8 mouse cellular contexts compared by ENCODE assay signal in the genomic region with DNA sequence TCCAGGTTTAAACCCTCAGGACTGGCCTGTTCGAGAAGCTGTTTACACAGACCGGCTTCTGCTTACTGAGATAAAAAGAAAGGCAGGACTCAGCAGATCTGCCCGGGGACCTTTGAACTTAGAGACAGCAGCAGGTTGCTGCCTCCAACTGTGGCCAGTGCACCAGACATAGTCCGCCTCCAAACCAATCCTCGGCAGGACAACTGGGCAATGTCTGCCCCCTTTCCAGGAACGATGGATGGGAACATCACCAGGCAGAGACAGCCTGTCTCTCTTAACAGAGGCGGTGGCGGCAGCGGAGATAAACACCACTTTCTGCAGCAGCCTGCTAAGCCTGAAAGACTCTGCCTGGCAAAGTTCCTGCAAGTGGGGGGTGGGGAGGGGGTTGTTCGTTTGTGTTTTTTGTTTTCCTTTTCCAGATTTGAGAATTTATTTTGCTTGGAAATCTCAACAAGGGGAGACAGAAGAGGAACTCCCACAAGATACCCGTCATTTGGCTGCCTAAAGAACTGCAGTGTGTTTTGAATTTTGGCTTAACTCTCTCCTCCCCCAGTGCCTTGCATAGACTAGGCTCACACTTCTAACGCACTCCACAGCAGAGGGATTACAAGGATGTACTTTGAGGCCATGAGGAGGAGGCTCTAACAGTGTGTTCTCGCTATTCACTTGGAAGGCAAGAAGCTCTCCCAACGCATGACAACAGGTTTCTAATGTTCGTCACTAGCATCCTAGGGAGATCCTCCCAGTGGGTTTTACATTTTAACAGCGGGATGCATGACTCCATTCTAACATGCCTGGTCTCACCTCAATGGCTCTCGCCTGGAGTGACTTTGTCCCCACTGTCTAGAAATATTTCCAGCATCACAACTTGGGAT. TPM values are rescaled to one million over a fixed set of nuclear protein-coding genes. Genes with fewer than 3 reads are reported as not detected.
A peak's percentile ranks its signal among the peaks of the same experiment; 100 is the strongest.
DNase-seq lines count a peak whose midpoint lies in the region; ATAC-seq and TF ChIP-seq lines count a peak whose summit lies in the region.

No protein-coding gene starts in this region.

- peak overlapping the region; percentile 95 for H3K4me2 ChIP-seq in forebrain, embryonic 11.5 days (ENCODE audit: low read depth, low read length, severe bottlenecking)
- peak overlapping the region; percentile 91 for H3K4me2 ChIP-seq in intestine, postnatal 0 days (replicated peaks; ENCODE audit: low read depth)
- H3K4me2 ChIP-seq in liver, embryonic 16.5 days (ENCODE audit: low read depth, low read length), result peak overlapping the region; percentile 87

- H3K27me3 ChIP-seq in cerebellum, adult 2 months (ENCODE audit: control insufficient read depth, insufficient read depth, low read length), result no peaks in the 10 kb centered on the region
- 0 out of 2 replicates have a peak, but pooled peaks cover 2% of the 10 kb centered on the region for H3K27me3 ChIP-seq in E14TG2a.4 (ENCODE audit: insufficient read depth, low read length)
- H3K27me3 ChIP-seq in forebrain, embryonic 11.5 days (ENCODE audit: control insufficient read depth, insufficient read depth, low read length), result no peaks in the 10 kb centered on the region
- H3K27me3 ChIP-seq in intestine, postnatal 0 days (replicated peaks; ENCODE audit: control insufficient read depth, insufficient read depth, low read length), result no peaks in the 10 kb centered on the region
- no peaks in the 10 kb centered on the region for H3K27me3 ChIP-seq in liver, embryonic 16.5 days (ENCODE audit: control insufficient read depth, insufficient read depth, low read depth, low read length)
- H3K27me3 ChIP-seq in spleen, adult 2 months (ENCODE audit: control insufficient read depth, insufficient read depth, low read length), result no peaks in the 10 kb centered on the region

- H3K9ac ChIP-seq in forebrain, embryonic 11.5 days (ENCODE audit: low read length), result no peak overlapping the region; the same call in 1 of the 2 replicates
- H3K9ac ChIP-seq in intestine, postnatal 0 days (ENCODE audit: low read depth, low read length), result peak overlapping the region; percentile 27; the same call in 1 of the 2 replicates
- H3K9ac ChIP-seq in liver, embryonic 16.5 days (ENCODE audit: low read depth, low read length), result peak overlapping the region; percentile 90

- peaks cover 12% of the 10 kb centered on the region; the same call in 1 of the 2 replicates for H3K4me1 ChIP-seq in cerebellum, adult 2 months (ENCODE audit: control insufficient read depth, insufficient read depth, low read length)
- H3K4me1 ChIP-seq in E14TG2a.4 (replicated peaks; ENCODE audit: low read depth, low read length), result peaks cover 56% of the 10 kb centered on the region
- H3K4me1 ChIP-seq in forebrain, embryonic 11.5 days (replicated peaks; ENCODE audit: control insufficient read depth, insufficient read depth, low read length), result peaks cover 10% of the 10 kb centered on the region
- H3K4me1 ChIP-seq in intestine, postnatal 0 days (replicated peaks; ENCODE audit: control insufficient read depth, insufficient read depth, low read length), result peaks cover 9% of the 10 kb centered on the region
- H3K4me1 ChIP-seq in liver, embryonic 16.5 days (ENCODE audit: control insufficient read depth, low read depth, low read length), result peaks cover 41% of the 10 kb centered on the region
- peaks cover 13% of the 10 kb centered on the region; the same call in 1 of the 2 replicates for H3K4me1 ChIP-seq in spleen, adult 2 months (ENCODE audit: control insufficient read depth, insufficient read depth, insufficient read length)

- no peak overlapping the region for H3K27ac ChIP-seq in cerebellum, adult 2 months (ENCODE audit: insufficient read depth, low read length)
- no peak overlapping the region for H3K27ac ChIP-seq in forebrain, embryonic 11.5 days (ENCODE audit: low read depth, low read length)
- H3K27ac ChIP-seq in intestine, postnatal 0 days (ENCODE audit: low read depth, low read length), result peak overlapping the region; percentile 88
- peak overlapping the region; percentile 95 for H3K27ac ChIP-seq in liver, embryonic 16.5 days (ENCODE audit: low read length)
- H3K27ac ChIP-seq in spleen, adult 2 months (ENCODE audit: insufficient read depth, low read length), result peak overlapping the region; percentile 52; the same call in 1 of the 2 replicates

- no peak for TF ChIP-seq CTCF in cerebellum, adult 2 months (IDR thresholded peaks at IDR 0.05; ENCODE audit: borderline replicate concordance, insufficient read depth, low read depth, low read length)
- no peak for TF ChIP-seq CTCF in E14TG2a.4 (conservative IDR thresholded peaks at IDR 0.05; ENCODE audit: low read length)
- TF ChIP-seq CTCF in intestine, postnatal 0 days (IDR thresholded peaks at IDR 0.05; ENCODE audit: low read depth), result no peak
- TF ChIP-seq CTCF in spleen, adult 2 months (IDR thresholded peaks at IDR 0.05; ENCODE audit: extremely low read depth, insufficient read depth, insufficient read length, insufficient replicate concordance), result no peak

- peaks cover 23% of the 10 kb centered on the region for H3K36me3 ChIP-seq in E14TG2a.4 (ENCODE audit: insufficient read depth, low read length)
- H3K36me3 ChIP-seq in forebrain, embryonic 11.5 days (ENCODE audit: control insufficient read depth, insufficient read depth, low read length), result no peaks in the 10 kb centered on the region
- H3K36me3 ChIP-seq in intestine, postnatal 0 days (ENCODE audit: control insufficient read depth, insufficient read depth), result peaks cover 20% of the 10 kb centered on the region
- peaks cover 24% of the 10 kb centered on the region for H3K36me3 ChIP-seq in liver, embryonic 16.5 days (ENCODE audit: control insufficient read depth, insufficient read depth)
- peaks cover 13% of the 10 kb centered on the region for H3K36me3 ChIP-seq in spleen, adult 2 months (ENCODE audit: control insufficient read depth, insufficient read depth, low read length)

- H3K4me3 ChIP-seq in cerebellum, adult 2 months (replicated peaks; ENCODE audit: insufficient read depth, low read depth, low read length), result peak overlapping the region; percentile 95
- peak overlapping the region; percentile 90 for H3K4me3 ChIP-seq in E14TG2a.4 (replicated peaks; ENCODE audit: low read length)
- peak overlapping the region; percentile 67 for H3K4me3 ChIP-seq in forebrain, embryonic 11.5 days (ENCODE audit: low read depth, low read length)
- H3K4me3 ChIP-seq in intestine, postnatal 0 days (ENCODE audit: low read depth, low read length), result peak overlapping the region; percentile 84
- H3K4me3 ChIP-seq in liver, embryonic 16.5 days (ENCODE audit: low read depth, low read length), result peak overlapping the region; percentile 84
- H3K4me3 ChIP-seq in spleen, adult 2 months (ENCODE audit: extremely low read depth, insufficient read depth, insufficient read length), result peak overlapping the region; percentile 77

- WGBS in cerebellum, adult 2 months, result 14% methylated on average over 17 of the region's 17 CpGs
- WGBS in forebrain, embryonic 11.5 days, result 12% methylated on average over 17 of the region's 17 CpGs
- 7% methylated on average over 17 of the region's 17 CpGs for WGBS in intestine, postnatal 0 days
- WGBS in liver, embryonic 16.5 days (ENCODE audit: insufficient replicate concordance), result 6% methylated on average over 17 of the region's 17 CpGs
- 35% methylated on average over 17 of the region's 17 CpGs for WGBS in spleen, adult 2 months

- no peak for TF ChIP-seq POLR2A in cerebellum, adult 2 months (IDR thresholded peaks at IDR 0.05; ENCODE audit: borderline replicate concordance, insufficient read depth, low read length)
- no peak for TF ChIP-seq POLR2A in spleen, adult 2 months (IDR thresholded peaks at IDR 0.05; ENCODE audit: low read depth, low read length)

- no peaks in the 10 kb centered on the region for H3K9me3 ChIP-seq in E14TG2a.4 (ENCODE audit: low read length)
- no peaks in the 10 kb centered on the region for H3K9me3 ChIP-seq in forebrain, embryonic 11.5 days (ENCODE audit: control insufficient read depth, low read length)
- H3K9me3 ChIP-seq in intestine, postnatal 0 days (ENCODE audit: control insufficient read depth), result no peaks in the 10 kb centered on the region
- 0 out of 2 replicates have a peak, but pooled peaks cover 4% of the 10 kb centered on the region for H3K9me3 ChIP-seq in liver, embryonic 16.5 days (replicated peaks; ENCODE audit: control insufficient read depth, low read length)

- DNase-seq in cerebellum, adult 2 months, result peak in 1 of 2 experiments; percentile 37
- DNase-seq in cerebellum, postnatal 36 days, result no peak
- no peak for DNase-seq in forebrain, embryonic 11.5 days (ENCODE audit: low spot score)
- DNase-seq in spleen, adult 2 months (ENCODE audit: low read depth in 1 of 2, low spot score in 2 of 2), result no peak
- DNase-seq in adrenal gland, adult 8-10 months, result no peak

- ATAC-seq in forebrain, embryonic 11.5 days (replicated peaks; ENCODE audit: low FRiP score), result no peak
- ATAC-seq in intestine, postnatal 0 days, result peak; percentile 41
- peak; percentile 36 for ATAC-seq in liver, embryonic 16.5 days (ENCODE audit: low read depth)

RNA-seq across cellular contexts. Expression of a gene that starts 1.5 kb away (rescaled TPM):
- polyA plus RNA-seq in cerebellum, adult 2 months (2012; rRNA removed), result 47.3 and 56.6 TPM in 2 replicates
- 14.5 and 14.6 TPM in 2 replicates for polyA plus RNA-seq in forebrain, embryonic 11.5 days (2014; fragmentation: Nextera tagmentation; extraction: Ambion mirVana)
- 31.5 and 35.6 TPM in 2 replicates for polyA plus RNA-seq in intestine, postnatal 0 days (2015; fragmentation: Nextera tagmentation; extraction: Ambion mirVana)
- 21.5 and 24.2 TPM in 2 replicates for polyA plus RNA-seq in liver, embryonic 16.5 days (2015; fragmentation: Nextera tagmentation; extraction: Ambion mirVana)
- 54.5 and 58.8 TPM in 2 replicates for polyA plus RNA-seq in spleen, adult 2 months (2012; rRNA removed)
- 10 to 100 TPM; 33.9 to 44.5 (median 40.0) TPM for total RNA-seq in adrenal gland, adult 8-10 months (2022)

RNA-seq across cellular contexts. Expression of a gene that starts 1.8 kb away (rescaled TPM):
- 1.8 and 2.0 TPM in 2 replicates for polyA plus RNA-seq in cerebellum, adult 2 months (2012; rRNA removed)
- 1.1 TPM in 2 replicates for polyA plus RNA-seq in forebrain, embryonic 11.5 days (2014; fragmentation: Nextera tagmentation; extraction: Ambion mirVana)
- 0.30 and 0.47 TPM in 2 replicates for polyA plus RNA-seq in intestine, postnatal 0 days (2015; fragmentation: Nextera tagmentation; extraction: Ambion mirVana)
- polyA plus RNA-seq in liver, embryonic 16.5 days (2015; fragmentation: Nextera tagmentation; extraction: Ambion mirVana), result 1.2 TPM in 2 replicates
- 0.38 and 0.40 TPM in 2 replicates for polyA plus RNA-seq in spleen, adult 2 months (2012; rRNA removed)
- total RNA-seq in adrenal gland, adult 8-10 months (2022), result 1 to 10 TPM in 2 of 4 experiments, under 1 TPM in 2; 0.42 to 1.8 (median 1.1) TPM

RNA-seq across cellular contexts. Expression of a gene that starts 25.4 kb away (rescaled TPM):
- 43.7 and 47.3 TPM in 2 replicates for polyA plus RNA-seq in cerebellum, adult 2 months (2012; rRNA removed)
- 10.2 and 10.6 TPM in 2 replicates for polyA plus RNA-seq in forebrain, embryonic 11.5 days (2014; fragmentation: Nextera tagmentation; extraction: Ambion mirVana)
- polyA plus RNA-seq in intestine, postnatal 0 days (2015; fragmentation: Nextera tagmentation; extraction: Ambion mirVana), result 6.1 and 7.5 TPM in 2 replicates
- 3.6 and 3.7 TPM in 2 replicates for polyA plus RNA-seq in liver, embryonic 16.5 days (2015; fragmentation: Nextera tagmentation; extraction: Ambion mirVana)
- polyA plus RNA-seq in spleen, adult 2 months (2012; rRNA removed), result 8.0 and 8.8 TPM in 2 replicates
- total RNA-seq in adrenal gland, adult 8-10 months (2022), result 10 to 100 TPM; 17.0 to 30.2 (median 22.3) TPM

RNA-seq across cellular contexts. Expression of a gene that starts 25.6 kb away (rescaled TPM):
- 24.1 and 25.4 TPM in 2 replicates for polyA plus RNA-seq in cerebellum, adult 2 months (2012; rRNA removed)
- polyA plus RNA-seq in forebrain, embryonic 11.5 days (2014; fragmentation: Nextera tagmentation; extraction: Ambion mirVana), result 45.2 and 45.7 TPM in 2 replicates
- 19.9 and 20.9 TPM in 2 replicates for polyA plus RNA-seq in intestine, postnatal 0 days (2015; fragmentation: Nextera tagmentation; extraction: Ambion mirVana)
- 14.7 and 16.1 TPM in 2 replicates for polyA plus RNA-seq in liver, embryonic 16.5 days (2015; fragmentation: Nextera tagmentation; extraction: Ambion mirVana)
- 80.8 and 131 TPM in 2 replicates for polyA plus RNA-seq in spleen, adult 2 months (2012; rRNA removed)
- total RNA-seq in adrenal gland, adult 8-10 months (2022), result 10 to 100 TPM; 44.1 to 57.3 (median 56.5) TPM

RNA-seq across cellular contexts. Expression of a gene that starts 47.1 kb away (rescaled TPM):
- 0.24 and 0.31 TPM in 2 replicates for polyA plus RNA-seq in cerebellum, adult 2 months (2012; rRNA removed)
- polyA plus RNA-seq in forebrain, embryonic 11.5 days (2014; fragmentation: Nextera tagmentation; extraction: Ambion mirVana), result not detected in 2 replicates
- polyA plus RNA-seq in intestine, postnatal 0 days (2015; fragmentation: Nextera tagmentation; extraction: Ambion mirVana), result not detected in 2 replicates
- polyA plus RNA-seq in liver, embryonic 16.5 days (2015; fragmentation: Nextera tagmentation; extraction: Ambion mirVana), result not detected in 2 replicates
- polyA plus RNA-seq in spleen, adult 2 months (2012; rRNA removed), result not detected in 2 replicates
- under 1 TPM in 3 of 4 experiments, not detected in 1; 0.32 to 0.63 (median 0.46) TPM for total RNA-seq in adrenal gland, adult 8-10 months (2022)

Comparison
In these comparisons a context has a peak if more than half of its experiments do, and no peak if none do; other contexts are left out.
1. H3K27ac ChIP-seq: peak in intestine, postnatal 0 days (single experiment), liver, embryonic 16.5 days (single experiment) and spleen, adult 2 months (single experiment); none in cerebellum, adult 2 months (single experiment) and forebrain, embryonic 11.5 days (single experiment).
2. Peak in every context shown above with its lines, with median percentiles within 50 percentile points of each other: H3K4me3 ChIP-seq and H3K4me2 ChIP-seq.